Mouse (Mus musculus): Measurements from ENCODE around the gene Ranbp6. TPM values are rescaled to one million over a fixed set of nuclear protein-coding genes. Genes with fewer than 3 reads are reported as not detected.

The Ranbp6 gene
- total and polyA plus RNA-seq, 3 experiments, result 22.6 to 23.7 TPM; not detected in 1

DNA sequence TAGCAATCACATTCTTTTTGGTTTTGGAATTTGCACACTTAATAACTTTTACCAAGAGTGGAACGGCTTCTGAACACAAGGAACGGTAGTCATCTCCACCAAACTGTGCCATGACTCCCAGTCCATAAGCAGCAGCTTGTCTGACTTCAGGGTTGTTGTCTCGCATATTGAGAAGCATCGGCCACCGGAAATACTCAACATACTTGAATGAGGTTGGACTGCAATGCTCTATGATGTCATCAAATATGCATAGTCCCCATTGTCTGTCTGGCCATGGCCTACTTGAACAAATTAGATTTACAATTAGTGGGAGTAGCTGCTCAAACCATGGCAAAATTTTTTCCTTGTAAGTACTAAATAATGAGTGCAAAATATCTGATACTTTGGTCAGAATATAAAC is 2.8 kb downstream of the Ranbp6 start:
- Histone ChIP-seq H3K9me3 (replicated peaks; ENCODE audit: insufficient read depth, low read length) (no peaks in the 10 kb centered on the region), H3K27me3 (ENCODE audit: control insufficient read depth in 1 of 2, insufficient read depth in 2 of 2, low read length in 2 of 2) (no peaks in the 10 kb centered on the region), H3K79me2 (ENCODE audit: control insufficient read depth, insufficient read depth, low read length, poor library complexity) (peaks cover 48% of the 10 kb centered on the region), H3K4me1 (ENCODE audit: control insufficient read depth in 1 of 2, insufficient read depth in 2 of 2, low read length in 2 of 2) (peaks cover 16 to 17% of the 10 kb centered on the region in 2 experiments), H3K4me3 (ENCODE audit: control insufficient read depth in 1 of 2, insufficient read depth in 1 of 2, low read depth in 2 of 2, low read length in 2 of 2) (no peak overlapping the region), H3K36me3 (ENCODE audit: control insufficient read depth in 1 of 2, insufficient read depth in 2 of 2, low read length in 2 of 2) (peaks cover 2 to 40% of the 10 kb centered on the region in 2 experiments; a peak in 3 of 4 replicates), H3K27ac (ENCODE audit: control insufficient read depth, low read depth, low read length) (no peak overlapping the region), H3K9ac (ENCODE audit: control insufficient read depth, low read depth, low read length, poor library complexity, severe bottlenecking) (no peak overlapping the region)
- DNase-seq (ENCODE audit: low read depth, low spot score), result no peak
- TF ChIP-seq MXI1 (IDR thresholded peaks at IDR 0.05; ENCODE audit: low read depth, low read length) (no peak), USF1 (IDR thresholded peaks at IDR 0.05; ENCODE audit: low read depth, low read length) (no peak), TBP (IDR thresholded peaks at IDR 0.05; ENCODE audit: low read depth, low read length) (no peak), POLR2AphosphoS5 (IDR thresholded peaks at IDR 0.05; ENCODE audit: borderline replicate concordance, low read depth, low read length) (0 out of 2 replicates have a peak, but pooled peaks have one; percentile 61), ZNF384 (IDR thresholded peaks at IDR 0.05; ENCODE audit: low read depth, low read length) (no peak), GABPA (IDR thresholded peaks at IDR 0.05; ENCODE audit: low read depth, low read length) (no peak)

DNA sequence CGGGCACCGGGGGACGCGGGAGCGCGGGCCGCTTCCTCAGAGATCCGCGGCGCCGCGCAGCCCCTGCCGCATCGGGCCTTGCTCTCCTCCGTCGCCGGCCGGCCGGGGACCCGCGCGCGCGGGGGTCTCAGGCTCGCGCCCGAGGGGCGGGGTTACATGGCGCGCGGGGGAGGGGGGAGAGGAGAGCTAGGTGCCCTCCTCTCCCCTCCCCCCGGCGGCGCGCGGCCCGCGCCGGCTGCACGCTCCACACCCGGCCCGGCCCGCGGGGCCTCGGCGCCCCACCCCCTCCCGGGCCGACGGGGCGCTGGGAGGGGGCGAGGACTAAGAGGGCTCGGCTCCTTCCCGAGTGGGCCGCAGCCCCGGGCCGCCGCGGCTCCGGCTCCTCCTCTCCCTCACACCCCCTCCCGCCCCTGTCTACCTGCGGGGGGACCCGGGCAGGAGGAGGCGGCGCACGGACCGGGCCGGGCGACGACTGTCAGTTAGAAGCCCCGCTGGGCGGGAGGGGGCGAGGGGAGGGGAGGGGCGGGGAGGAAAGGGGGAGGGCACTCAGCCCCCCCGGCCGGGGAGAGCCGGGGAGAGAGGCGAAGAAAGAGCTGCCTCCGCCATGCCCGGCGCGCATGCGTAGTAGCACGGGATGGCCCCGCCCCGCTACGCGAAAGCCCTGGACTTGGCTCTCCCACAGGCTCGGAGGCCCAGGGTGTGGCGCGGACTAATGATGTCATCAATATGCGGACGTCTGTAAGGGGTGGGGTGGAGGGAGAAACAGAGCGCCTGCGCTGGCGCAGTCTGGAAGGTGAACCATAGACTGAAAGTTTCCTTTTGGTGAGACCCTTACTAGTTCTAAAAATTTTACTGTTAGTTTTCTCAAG is 6.6 kb downstream of the Ranbp6 start, which contains the start of gene 9930021J03Rik:
TSS of gene 9930021J03Rik (minus strand) at position 73 of the 869 bp plus-strand sequence.
- Histone ChIP-seq H3K79me2 (ENCODE audit: control insufficient read depth, insufficient read depth, low read length, poor library complexity) (peaks cover 52% of the 10 kb centered on the region), H3K4me1 (ENCODE audit: control insufficient read depth in 1 of 2, insufficient read depth in 2 of 2, low read length in 2 of 2) (peaks cover 17 to 26% of the 10 kb centered on the region in 2 experiments), H3K36me3 (ENCODE audit: control insufficient read depth in 1 of 2, insufficient read depth in 2 of 2, low read length in 2 of 2) (peaks cover 0 to 42% of the 10 kb centered on the region in 2 experiments; a peak in 3 of 4 replicates), H3K9ac (ENCODE audit: control insufficient read depth, low read depth, low read length, poor library complexity, severe bottlenecking) (peak within 1 kb of the TSS; percentile 88), H3K27me3 (ENCODE audit: control insufficient read depth in 1 of 2, insufficient read depth in 2 of 2, low read length in 2 of 2) (no peaks in the 10 kb centered on the region), H3K27ac (ENCODE audit: control insufficient read depth, low read depth, low read length) (peak within 1 kb of the TSS; percentile 59), H3K4me3 (ENCODE audit: control insufficient read depth in 1 of 2, insufficient read depth in 1 of 2, low read depth in 2 of 2, low read length in 2 of 2) (peak within 1 kb of the TSS; percentile 67 to 76), H3K9me3 (replicated peaks; ENCODE audit: insufficient read depth, low read length) (no peaks in the 10 kb centered on the region)
- TF ChIP-seq POLR2A (IDR thresholded peaks at IDR 0.05; ENCODE audit: control insufficient read depth in 1 of 2, insufficient read depth in 1 of 2, low read depth in 1 of 2, low read length in 2 of 2, poor library complexity in 1 of 2) (peak in 1 of 2 experiments; percentile 80; a peak in 2 of 4 replicates), MAX (IDR thresholded peaks at IDR 0.05; ENCODE audit: low read length) (no peak)
- peak; percentile 100 for DNase-seq (ENCODE audit: low read depth, low spot score)

DNA sequence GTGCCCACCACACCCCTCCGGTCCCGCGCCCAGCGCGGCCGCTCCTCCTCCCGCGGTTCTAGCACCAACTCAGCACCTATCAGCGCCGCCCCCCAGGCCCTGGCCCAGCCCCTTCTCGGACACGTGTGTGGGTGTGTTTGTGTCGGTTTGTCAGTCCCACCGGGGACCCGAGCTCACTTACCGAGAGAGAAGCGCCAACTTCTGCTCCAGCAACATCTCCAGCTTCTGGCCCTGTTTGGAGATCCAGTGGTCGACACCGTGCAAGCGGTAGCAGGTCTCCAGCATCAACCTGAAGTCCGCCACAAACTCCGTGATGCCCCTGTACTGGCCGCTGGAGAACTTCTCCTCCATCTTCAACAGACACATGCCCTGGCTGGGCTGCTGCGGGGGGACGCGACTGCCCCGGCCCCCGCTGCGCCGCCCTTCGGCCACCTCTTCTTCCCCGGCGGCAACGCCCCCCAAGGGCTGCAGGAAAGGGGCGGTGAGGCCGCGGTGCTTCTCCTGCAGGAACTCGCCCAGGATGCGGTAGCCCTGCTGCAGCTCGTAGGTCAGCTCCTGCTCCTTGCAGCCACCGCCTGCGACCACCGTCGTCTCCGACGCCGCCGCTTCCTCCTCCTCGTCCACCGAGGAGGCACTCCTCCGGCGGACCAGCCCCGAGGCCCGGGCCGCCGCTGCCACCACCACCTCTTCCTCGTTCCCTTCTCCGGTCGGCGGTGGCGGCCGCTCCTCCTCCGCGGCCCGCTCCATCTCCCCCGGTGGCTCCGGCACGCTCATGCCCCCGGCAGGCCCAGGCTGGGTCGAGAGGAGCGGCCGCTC is 7.5 kb downstream of the Ranbp6 start:
- Histone ChIP-seq H3K79me2 (ENCODE audit: control insufficient read depth, insufficient read depth, low read length, poor library complexity) (peaks cover 48% of the 10 kb centered on the region), H3K36me3 (ENCODE audit: control insufficient read depth in 1 of 2, insufficient read depth in 2 of 2, low read length in 2 of 2) (peaks cover 0 to 40% of the 10 kb centered on the region in 2 experiments; a peak in 3 of 4 replicates), H3K9me3 (replicated peaks; ENCODE audit: insufficient read depth, low read length) (no peaks in the 10 kb centered on the region), H3K4me3 (ENCODE audit: control insufficient read depth in 1 of 2, insufficient read depth in 1 of 2, low read depth in 2 of 2, low read length in 2 of 2) (peak overlapping the region; percentile 67 to 76), H3K9ac (ENCODE audit: control insufficient read depth, low read depth, low read length, poor library complexity, severe bottlenecking) (peak overlapping the region; percentile 88), H3K4me1 (ENCODE audit: control insufficient read depth in 1 of 2, insufficient read depth in 2 of 2, low read length in 2 of 2) (peaks cover 14 to 26% of the 10 kb centered on the region in 2 experiments), H3K27me3 (ENCODE audit: control insufficient read depth in 1 of 2, insufficient read depth in 2 of 2, low read length in 2 of 2) (no peaks in the 10 kb centered on the region), H3K27ac (ENCODE audit: control insufficient read depth, low read depth, low read length) (peak overlapping the region; percentile 54)
- peak; percentile 99 for DNase-seq (ENCODE audit: low read depth, low spot score)
- peak in 1 of 2 experiments; percentile 72; a peak in 1 of 4 replicates for TF ChIP-seq POLR2A (IDR thresholded peaks at IDR 0.05; ENCODE audit: control insufficient read depth in 1 of 2, insufficient read depth in 1 of 2, low read depth in 1 of 2, low read length in 2 of 2, poor library complexity in 1 of 2)
- no peak for TF ChIP-seq MXI1 (IDR thresholded peaks at IDR 0.05; ENCODE audit: low read depth, low read length)
- peak in 1 of 3 experiments; percentile 42; a peak in 2 of 6 replicates for TF ChIP-seq CTCF (IDR thresholded peaks at IDR 0.05 in 2 of 3, conservative IDR thresholded peaks at IDR 0.05 in 1 of 3; ENCODE audit: control insufficient read depth in 1 of 3, insufficient read depth in 1 of 3, low read depth in 2 of 3, low read length in 3 of 3, poor library complexity in 1 of 3, severe bottlenecking in 1 of 3)

Data from MEL (cell line).